Mouse (Mus musculus): ENCODE measurements around the gene Zfp362.

The Zfp362 gene

DNA sequence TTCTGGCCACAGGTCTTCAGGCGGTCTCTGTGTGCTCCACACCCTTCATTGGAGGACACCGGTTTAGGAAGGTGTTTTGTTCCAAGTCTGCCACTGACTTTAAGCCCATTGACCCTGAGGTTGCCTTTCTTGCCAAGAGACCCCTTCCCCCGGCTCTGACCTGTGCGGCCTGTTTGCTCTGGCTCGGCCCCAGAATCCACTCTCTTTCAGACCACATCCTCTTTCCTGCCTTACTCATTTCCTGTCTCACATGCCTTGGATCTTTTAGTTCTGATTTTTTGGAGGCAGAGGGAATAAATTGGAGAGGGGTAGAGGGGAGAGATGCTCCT, 76.2 kb downstream of the Zfp362 start:
- DNase-seq (ENCODE audit: low spot score in 2 of 2) = no peak

- DNase-seq (ENCODE audit: low spot score in 2 of 2) = no peak
Observed at GRCm38 (mm10) chr4:128729033-128729708, 76.7 kb downstream of the Zfp362 start.

- DNase-seq (ENCODE audit: low spot score in 2 of 2) = no peak
Observed at GRCm38 (mm10) chr4:128728431-128728851, 77.4 kb downstream of the Zfp362 start.

- DNase-seq (ENCODE audit: low spot score in 2 of 2) = no peak
Observed at GRCm38 (mm10) chr4:128727721-128728430, 78.0 kb downstream of the Zfp362 start.

- DNase-seq (ENCODE audit: low spot score in 2 of 2) = peak; percentile 72 to 77
Observed at GRCm38 (mm10) chr4:128727019-128727720, 78.7 kb downstream of the Zfp362 start.

DNA sequence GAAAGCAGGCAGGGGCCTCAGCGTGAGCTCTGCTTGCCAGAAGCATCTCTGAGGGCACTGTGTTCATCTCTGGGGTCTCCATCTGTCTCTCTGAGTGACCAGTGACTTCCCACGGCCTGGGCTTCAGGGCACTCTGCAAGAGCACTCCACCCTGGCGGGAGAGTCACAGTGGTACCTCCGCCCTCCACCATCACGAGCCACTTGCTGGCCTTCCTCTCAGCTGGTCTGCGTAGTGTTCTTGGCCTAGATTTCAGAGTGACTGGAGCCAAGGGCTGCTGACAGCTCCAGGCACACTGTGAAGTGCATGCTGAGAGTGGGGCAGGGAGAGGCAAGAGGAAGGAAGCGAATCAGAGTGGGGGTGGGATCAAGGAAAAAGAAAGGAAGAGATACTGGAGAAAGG, 81.8 kb downstream of the Zfp362 start:
- DNase-seq (ENCODE audit: low spot score in 2 of 2) = no peak

DNA sequence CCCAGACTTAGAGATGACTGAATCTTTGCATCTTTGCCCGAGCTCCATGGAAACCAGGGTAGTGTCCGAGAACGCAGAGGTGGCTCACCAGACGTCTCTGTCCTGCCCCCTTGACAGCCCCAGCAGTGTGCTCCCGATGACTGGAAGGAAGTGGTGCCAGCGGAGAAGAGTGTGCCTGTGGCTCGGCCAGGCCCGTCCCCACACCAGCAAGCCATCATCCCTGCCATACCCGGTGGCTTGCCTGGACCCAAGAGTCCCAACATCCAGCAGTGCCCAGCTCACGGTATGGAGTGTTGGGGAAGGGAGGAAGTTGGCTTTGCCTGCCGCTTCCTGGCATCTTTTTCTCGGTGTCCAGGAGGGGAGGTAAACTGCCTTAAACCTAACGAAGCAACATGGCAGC, 82.4 kb downstream of the Zfp362 start:
- no peak for DNase-seq (ENCODE audit: low spot score in 2 of 2)

Measured in frontal cortex, postnatal 36 days (tissue).